Mouse (Mus musculus): ENCODE data around the gene Larp6. TPM values are rescaled to one million over a fixed set of nuclear protein-coding genes. Genes with fewer than 3 reads are reported as not detected.

Gene Larp6
- polyA plus RNA-seq, 1 experiment from 2014 or later: 1.3 TPM

GRCm38 (mm10) chr9:60756866-60757740 is 44.3 kb downstream of the Larp6 start:
- Histone ChIP-seq H3K9me3 (ENCODE audit: low read depth, low read length) (no peaks in the 10 kb centered on the region), H3K9ac (no peak overlapping the region), H3K36me3 (ENCODE audit: insufficient read depth) (no peaks in the 10 kb centered on the region), H3K4me3 (ENCODE audit: low read depth, low read length) (no peak overlapping the region), H3K4me1 (ENCODE audit: insufficient read depth) (peaks cover 29% of the 10 kb centered on the region), H3K4me2 (no peak overlapping the region), H3K27me3 (ENCODE audit: insufficient read depth, low read length) (no peaks in the 10 kb centered on the region), H3K27ac (ENCODE audit: low read depth) (peak overlapping the region; percentile 77)
- ATAC-seq (ENCODE audit: insufficient read depth) (peak; percentile 64), DNase-seq (peak; percentile 69)
- WGBS: 44% methylated on average over 15 of the region's 15 CpGs
- TF ChIP-seq CTCF (IDR thresholded peaks at IDR 0.05; ENCODE audit: low read depth): no peak

- Histone ChIP-seq H3K27ac (ENCODE audit: low read depth) (peak overlapping the region; percentile 77), H3K27me3 (ENCODE audit: insufficient read depth, low read length) (no peaks in the 10 kb centered on the region), H3K4me2 (peak overlapping the region; percentile 16; the same call in 1 of the 2 replicates), H3K4me3 (ENCODE audit: low read depth, low read length) (no peak overlapping the region), H3K9me3 (ENCODE audit: low read depth, low read length) (no peaks in the 10 kb centered on the region), H3K9ac (no peak overlapping the region), H3K4me1 (ENCODE audit: insufficient read depth) (peaks cover 29% of the 10 kb centered on the region), H3K36me3 (ENCODE audit: insufficient read depth) (no peaks in the 10 kb centered on the region)
- ATAC-seq (ENCODE audit: insufficient read depth) (peak; percentile 79), DNase-seq (peak; percentile 67)
- TF ChIP-seq CTCF (IDR thresholded peaks at IDR 0.05; ENCODE audit: low read depth): no peak
- WGBS: 17% methylated on average over 5 of the region's 5 CpGs
These were observed 45.0 kb downstream of the Larp6 start for GRCm38 (mm10) chr9:60757817-60758216.

GRCm38 (mm10) chr9:60759436-60760007 is 46.7 kb downstream of the Larp6 start:
- Histone ChIP-seq H3K36me3 (ENCODE audit: insufficient read depth) (no peaks in the 10 kb centered on the region), H3K9ac (no peak overlapping the region), H3K9me3 (ENCODE audit: low read depth, low read length) (no peaks in the 10 kb centered on the region), H3K4me3 (ENCODE audit: low read depth, low read length) (no peak overlapping the region), H3K4me1 (ENCODE audit: insufficient read depth) (peaks cover 29% of the 10 kb centered on the region), H3K27ac (ENCODE audit: low read depth) (0 out of 2 replicates have a peak overlapping the region, but pooled peaks have one; percentile 7), H3K27me3 (ENCODE audit: insufficient read depth, low read length) (no peaks in the 10 kb centered on the region), H3K4me2 (no peak overlapping the region)
- ATAC-seq (ENCODE audit: insufficient read depth): no peak
- no peak for TF ChIP-seq CTCF (IDR thresholded peaks at IDR 0.05; ENCODE audit: low read depth)
- DNase-seq: peak; percentile 12
- 50% methylated on average over 10 of the region's 10 CpGs for WGBS

GRCm38 (mm10) chr9:60765181-60765580 is 52.4 kb downstream of the Larp6 start:
- Histone ChIP-seq H3K4me1 (ENCODE audit: insufficient read depth) (0 out of 2 replicates have a peak, but pooled peaks cover 7% of the 10 kb centered on the region), H3K9me3 (ENCODE audit: low read depth, low read length) (no peaks in the 10 kb centered on the region), H3K4me3 (ENCODE audit: low read depth, low read length) (no peak overlapping the region), H3K9ac (no peak overlapping the region), H3K27me3 (ENCODE audit: insufficient read depth, low read length) (no peaks in the 10 kb centered on the region), H3K27ac (ENCODE audit: low read depth) (no peak overlapping the region), H3K36me3 (ENCODE audit: insufficient read depth) (no peaks in the 10 kb centered on the region), H3K4me2 (no peak overlapping the region)
- TF ChIP-seq CTCF (IDR thresholded peaks at IDR 0.05; ENCODE audit: low read depth): no peak
- ATAC-seq (ENCODE audit: insufficient read depth) (no peak), DNase-seq (peak; percentile 46)
- 14% methylated on average over 2 of the region's 2 CpGs for WGBS

- no peaks in the 10 kb centered on the region for H3K27me3 ChIP-seq (ENCODE audit: insufficient read depth, low read length)
- 38% methylated on average over 9 of the region's 9 CpGs for WGBS
- TF ChIP-seq CTCF (IDR thresholded peaks at IDR 0.05; ENCODE audit: low read depth): no peak
- H3K4me3 ChIP-seq (ENCODE audit: low read depth, low read length): no peak overlapping the region
- peak; percentile 41 for ATAC-seq (ENCODE audit: insufficient read depth)
- H3K27ac ChIP-seq (ENCODE audit: low read depth): no peak overlapping the region; the same call in 1 of the 2 replicates
- no peaks in the 10 kb centered on the region for H3K9me3 ChIP-seq (ENCODE audit: low read depth, low read length)
- H3K4me2 ChIP-seq: no peak overlapping the region
- 0 out of 2 replicates have a peak, but pooled peaks cover 7% of the 10 kb centered on the region for H3K4me1 ChIP-seq (ENCODE audit: insufficient read depth)
- peak; percentile 65 for DNase-seq
- H3K36me3 ChIP-seq (ENCODE audit: insufficient read depth): no peaks in the 10 kb centered on the region
- no peak overlapping the region for H3K9ac ChIP-seq
These were observed 55.6 kb downstream of the Larp6 start for GRCm38 (mm10) chr9:60768393-60768792.

GRCm38 (mm10) chr9:60769711-60770111 is 56.9 kb downstream of the Larp6 start:
- Histone ChIP-seq H3K9ac (no peak overlapping the region), H3K4me1 (ENCODE audit: insufficient read depth) (0 out of 2 replicates have a peak, but pooled peaks cover 7% of the 10 kb centered on the region), H3K27me3 (ENCODE audit: insufficient read depth, low read length) (no peaks in the 10 kb centered on the region), H3K9me3 (ENCODE audit: low read depth, low read length) (no peaks in the 10 kb centered on the region), H3K4me3 (ENCODE audit: low read depth, low read length) (no peak overlapping the region), H3K36me3 (ENCODE audit: insufficient read depth) (no peaks in the 10 kb centered on the region), H3K27ac (ENCODE audit: low read depth) (peak overlapping the region; percentile 26; the same call in 1 of the 2 replicates), H3K4me2 (no peak overlapping the region)
- TF ChIP-seq CTCF (IDR thresholded peaks at IDR 0.05; ENCODE audit: low read depth): no peak
- ATAC-seq (ENCODE audit: insufficient read depth): no peak; the same call in 1 of the 2 replicates
- 57% methylated on average over 6 of the region's 6 CpGs for WGBS
- peak; percentile 29 for DNase-seq

- Histone ChIP-seq H3K4me3 (ENCODE audit: low read depth, low read length) (no peak overlapping the region), H3K4me1 (ENCODE audit: insufficient read depth) (0 out of 2 replicates have a peak, but pooled peaks cover 7% of the 10 kb centered on the region), H3K27ac (ENCODE audit: low read depth) (no peak overlapping the region), H3K9ac (no peak overlapping the region), H3K4me2 (no peak overlapping the region), H3K36me3 (ENCODE audit: insufficient read depth) (no peaks in the 10 kb centered on the region), H3K9me3 (ENCODE audit: low read depth, low read length) (no peaks in the 10 kb centered on the region), H3K27me3 (ENCODE audit: insufficient read depth, low read length) (no peaks in the 10 kb centered on the region)
- no peak for TF ChIP-seq CTCF (IDR thresholded peaks at IDR 0.05; ENCODE audit: low read depth)
- no peak for DNase-seq
- 75% methylated on average over 2 of the region's 2 CpGs for WGBS
- no peak for ATAC-seq (ENCODE audit: insufficient read depth)
These were observed 60.9 kb downstream of the Larp6 start for GRCm38 (mm10) chr9:60773713-60774112.
